Mouse (Mus musculus) cortical plate, adult 2 months (tissue): Measurements from ENCODE around the gene Fam129b. TPM values are rescaled to one million over a fixed set of nuclear protein-coding genes. Genes with fewer than 3 reads are reported as not detected.

Experiments used
- H3K27ac ChIP-seq: fragments of 200-500 bp; 2 replicates; pipeline ENCODE4 v1.5.1; 2012; ENCODE audit warnings: low read length, control low read depth, inconsistent platforms; ENCODE audit not compliant: insufficient read depth
- H3K4me1 ChIP-seq: fragments of 200-500 bp; 2 replicates; pipeline ENCODE4 v1.6.1; 2011; ENCODE audit warnings: low read length; ENCODE audit not compliant: control insufficient read depth, insufficient read depth
- H3K4me3 ChIP-seq: fragments of 200-500 bp; 2 replicates; pipeline ENCODE4 v1.5.1; 2011; ENCODE audit warnings: mild to moderate bottlenecking, low read length, control low read depth; ENCODE audit not compliant: insufficient read depth
- CTCF ChIP-seq: fragments of 200-500 bp; IDR thresholded peaks from 2 replicates; pipeline ENCODE4 v1.5.1; 2011; ENCODE audit warnings: mild to moderate bottlenecking, control low read depth, low read length; ENCODE audit not compliant: insufficient read depth; ENCODE audit errors: extremely low read depth
- POLR2A ChIP-seq: fragments of 200-500 bp; IDR thresholded peaks from 2 replicates; pipeline ENCODE4 v1.6.1; 2011; ENCODE audit warnings: mild to moderate bottlenecking, low read length, control low read depth; ENCODE audit not compliant: insufficient read depth; ENCODE audit errors: extremely low read depth
- polyA plus RNA-seq: library from polyadenylated mRNA; depleted of rRNA; stranded (reverse); fragments of >200 nt; gene quantifications from 2 replicates; pipeline ENCODE4 v1.2.3, GENCODE M21; 2012

Fam129b gene
- polyA plus RNA-seq, 1 experiment, result 29.0 TPM

- peaks cover 5% of the 10 kb centered on the region for H3K4me1 ChIP-seq
- no peak overlapping the region for H3K27ac ChIP-seq
- TF ChIP-seq POLR2A, result no peak
- no peak for TF ChIP-seq CTCF
- no peak overlapping the region for H3K4me3 ChIP-seq
Measured at GRCm38 (mm10) chr2:32888551-32888950, 12.6 kb downstream of the Fam129b start.

- no peak for TF ChIP-seq CTCF
Measured at GRCm38 (mm10) chr2:32890280-32890679, 14.4 kb downstream of the Fam129b start.

GRCm38 (mm10) chr2:32891278-32891677, 15.4 kb downstream of the Fam129b start:
- Histone ChIP-seq H3K4me3 (no peak overlapping the region), H3K4me1 (peaks cover 9% of the 10 kb centered on the region), H3K27ac (no peak overlapping the region)
- no peak for TF ChIP-seq CTCF
- TF ChIP-seq POLR2A, result no peak

More at GRCm38 (mm10) chr2:32890280-32890679, 14.4 kb downstream of the Fam129b start:
- H3K27ac ChIP-seq, result no peak overlapping the region
- H3K4me3 ChIP-seq, result no peak overlapping the region
- H3K4me1 ChIP-seq, result peaks cover 2% of the 10 kb centered on the region; the same call in 1 of the 2 replicates

DNA sequence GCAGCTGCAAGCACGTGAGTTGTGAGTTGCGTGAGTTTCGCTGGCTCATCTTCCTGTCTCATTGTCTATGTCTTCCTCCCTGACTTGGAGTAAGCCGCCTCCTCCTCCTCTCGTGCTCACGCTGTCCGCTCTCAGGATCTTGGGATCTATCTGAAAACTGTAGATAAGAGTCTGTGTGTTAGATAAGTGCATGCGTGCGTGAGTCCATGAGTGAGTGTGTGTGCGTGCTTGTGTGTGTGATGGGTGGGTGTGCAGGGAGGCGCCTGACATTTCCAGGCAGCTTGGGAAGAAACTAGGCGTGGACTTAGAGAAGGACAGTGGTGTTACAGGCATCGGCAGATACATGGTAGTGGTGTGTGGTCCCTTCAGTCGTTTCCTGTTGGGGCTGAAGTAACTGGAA, 16.6 kb downstream of the Fam129b start:
- H3K4me3 ChIP-seq, result no peak overlapping the region
- H3K27ac ChIP-seq, result no peak overlapping the region
- TF ChIP-seq POLR2A, result no peak
- TF ChIP-seq CTCF, result no peak
- H3K4me1 ChIP-seq, result peaks cover 18% of the 10 kb centered on the region

- H3K4me1 ChIP-seq, result peaks cover 17% of the 10 kb centered on the region
- H3K4me3 ChIP-seq, result no peak overlapping the region
- no peak for TF ChIP-seq CTCF
- no peak for TF ChIP-seq POLR2A
- H3K27ac ChIP-seq, result no peak overlapping the region
Measured at GRCm38 (mm10) chr2:32894097-32894496, 18.2 kb downstream of the Fam129b start.

DNA sequence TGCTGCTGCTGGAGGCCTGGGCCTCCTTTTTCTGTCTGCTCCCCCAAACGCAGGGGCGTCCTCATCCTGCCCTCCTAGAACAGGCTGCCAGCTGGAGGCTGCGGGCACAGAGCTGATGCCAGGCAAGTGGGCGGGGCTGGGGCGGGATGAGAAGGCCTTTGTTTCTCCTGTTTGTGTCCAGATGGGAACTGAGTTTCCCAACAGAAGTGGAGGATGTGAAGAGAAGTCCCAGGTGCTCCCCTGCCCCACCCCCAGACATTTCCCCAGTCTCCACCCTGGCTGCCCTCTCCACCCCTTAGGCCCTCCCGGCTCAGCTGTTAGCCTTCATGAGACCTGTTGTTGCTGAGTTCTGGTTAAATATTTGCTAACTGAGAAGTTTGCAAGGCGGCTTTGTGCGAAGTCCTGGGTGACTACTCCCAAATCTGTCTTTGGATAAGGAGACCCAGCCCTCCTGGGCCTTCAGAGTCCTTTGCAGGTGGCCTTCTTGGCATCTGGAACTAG, 19.7 kb downstream of the Fam129b start:
- TF ChIP-seq CTCF (no peak), POLR2A (no peak)
- peaks cover 17% of the 10 kb centered on the region for H3K4me1 ChIP-seq
- H3K27ac ChIP-seq, result peak overlapping the region; percentile 41

DNA sequence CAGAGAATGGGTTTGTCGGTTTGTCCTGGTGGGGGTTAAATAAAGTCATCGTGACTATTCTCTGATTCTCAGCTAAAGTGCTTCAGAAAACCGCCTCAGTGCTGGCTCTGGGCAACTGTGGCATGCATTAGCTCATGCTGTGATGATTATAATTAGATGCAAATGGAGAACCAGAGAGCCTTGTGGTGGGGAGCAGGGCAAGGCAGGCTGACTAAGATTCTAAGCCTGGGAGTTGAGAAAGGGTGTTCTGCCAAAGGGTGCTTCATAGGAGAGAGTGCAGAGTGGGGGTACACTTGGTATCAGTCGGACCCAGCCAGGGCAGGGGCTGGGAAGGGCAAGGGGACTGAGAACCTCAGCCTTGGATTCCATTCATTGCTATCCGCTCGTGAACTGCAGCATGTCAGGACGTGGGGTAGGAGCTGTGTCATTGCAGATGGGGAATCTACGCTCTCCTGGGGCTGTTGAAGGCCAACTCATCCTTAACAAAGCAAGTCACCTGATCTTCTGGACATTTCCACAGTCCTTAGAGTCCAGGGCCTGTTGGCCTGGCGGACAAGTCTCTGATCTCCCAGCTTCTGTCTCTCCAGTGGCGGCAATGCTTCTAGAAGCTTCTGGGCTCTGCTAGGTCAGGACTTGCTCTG, 20.7 kb downstream of the Fam129b start:
- TF ChIP-seq CTCF, result no peak
- TF ChIP-seq POLR2A, result no peak

More for the DNA sequence above, 19.7 kb downstream of the Fam129b start:
- no peak overlapping the region for H3K4me3 ChIP-seq

DNA sequence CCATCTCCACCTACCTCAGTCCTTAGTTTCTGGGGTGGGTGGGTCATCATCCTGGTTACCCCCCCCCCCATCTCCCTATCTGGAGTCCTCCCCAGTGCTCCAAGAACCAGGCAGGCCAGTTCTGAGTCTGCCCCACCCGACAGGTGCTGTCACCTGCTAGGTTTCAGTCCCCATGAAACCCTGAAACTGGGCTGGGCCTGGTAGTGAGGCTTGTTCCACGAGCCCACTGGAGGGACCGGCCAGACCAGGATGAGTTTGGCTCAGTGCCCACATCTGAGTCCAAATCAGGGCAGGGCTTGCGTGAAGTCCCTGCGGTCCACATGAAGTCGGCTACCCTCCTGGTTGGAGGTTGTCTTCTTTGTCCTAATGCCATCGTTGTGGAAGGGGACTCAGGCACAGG, 23.1 kb downstream of the Fam129b start:
- TF ChIP-seq POLR2A (no peak), CTCF (no peak)
- H3K4me1 ChIP-seq, result peaks cover 17% of the 10 kb centered on the region
- H3K27ac ChIP-seq, result no peak overlapping the region
- no peak overlapping the region for H3K4me3 ChIP-seq

More for the DNA sequence above, 20.7 kb downstream of the Fam129b start:
- H3K4me3 ChIP-seq, result no peak overlapping the region
- H3K27ac ChIP-seq, result peak overlapping the region; percentile 47
- peaks cover 17% of the 10 kb centered on the region for H3K4me1 ChIP-seq

GRCm38 (mm10) chr2:32902126-32902525, 26.2 kb downstream of the Fam129b start:
- Histone ChIP-seq H3K27ac (no peak overlapping the region), H3K4me3 (no peak overlapping the region), H3K4me1 (peaks cover 7% of the 10 kb centered on the region)
- TF ChIP-seq CTCF, result no peak

DNA sequence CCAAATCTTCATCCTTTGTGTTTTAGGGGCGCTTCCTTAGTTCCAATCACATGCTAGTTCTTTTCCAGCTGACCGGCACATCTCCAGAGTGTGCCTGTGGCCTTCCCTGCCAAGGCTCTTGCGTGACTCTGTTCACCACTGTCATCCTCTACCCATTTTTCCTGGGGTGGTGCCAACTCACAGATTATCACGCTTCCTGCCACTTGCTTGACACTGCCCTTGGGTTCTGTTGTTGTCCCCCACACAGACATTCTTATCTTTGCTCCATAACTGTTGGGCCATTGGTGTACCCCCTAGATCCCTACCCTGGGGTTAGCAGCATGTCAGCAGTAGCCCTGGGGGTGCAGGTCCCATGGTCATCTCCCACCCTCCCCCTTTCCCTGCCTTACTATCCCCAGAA, 27.6 kb downstream of the Fam129b start:
- Histone ChIP-seq H3K27ac (no peak overlapping the region), H3K4me3 (no peak overlapping the region), H3K4me1 (peaks cover 7% of the 10 kb centered on the region)
- no peak for TF ChIP-seq CTCF
- TF ChIP-seq POLR2A, result no peak

- TF ChIP-seq CTCF, result no peak
- no peak overlapping the region for H3K4me3 ChIP-seq
- H3K4me1 ChIP-seq, result peaks cover 7% of the 10 kb centered on the region
- no peak overlapping the region for H3K27ac ChIP-seq
Measured at GRCm38 (mm10) chr2:32904637-32905036, 28.7 kb downstream of the Fam129b start.
